Mouse (Mus musculus) spleen, adult 2 months (tissue): ENCODE data around the gene Npdc1.

Experiments
- CTCF ChIP-seq: fragments of 200-500 bp; IDR thresholded peaks from 2 replicates; pipeline ENCODE4 v1.5.1; 2011; ENCODE audit warnings: mild to moderate bottlenecking, inconsistent platforms; ENCODE audit not compliant: insufficient read depth, insufficient read length, insufficient replicate concordance; ENCODE audit errors: extremely low read depth
- POLR2A ChIP-seq: fragments of 200-500 bp; IDR thresholded peaks from 2 replicates; pipeline ENCODE4 v1.6.1; 2011; ENCODE audit warnings: low read depth, low read length, inconsistent platforms

- TF ChIP-seq CTCF (no peak), POLR2A (no peak)
Measured at GRCm38 (mm10) chr2:25402972-25403601, 3.9 kb downstream of the Npdc1 start.
